Mouse (Mus musculus): ENCODE results near the gene Gm10553. TPM values are rescaled to one million over a fixed set of nuclear protein-coding genes. Genes with fewer than 3 reads are reported as not detected.
"Not testable (repeated sequence)": the region's sequence is repeated elsewhere in the genome, so short reads cannot be mapped to it uniquely, and the experiment has no call there.

The Gm10553 gene
- polyA plus RNA-seq, 1 experiment from 2014 or later = not detected

DNA sequence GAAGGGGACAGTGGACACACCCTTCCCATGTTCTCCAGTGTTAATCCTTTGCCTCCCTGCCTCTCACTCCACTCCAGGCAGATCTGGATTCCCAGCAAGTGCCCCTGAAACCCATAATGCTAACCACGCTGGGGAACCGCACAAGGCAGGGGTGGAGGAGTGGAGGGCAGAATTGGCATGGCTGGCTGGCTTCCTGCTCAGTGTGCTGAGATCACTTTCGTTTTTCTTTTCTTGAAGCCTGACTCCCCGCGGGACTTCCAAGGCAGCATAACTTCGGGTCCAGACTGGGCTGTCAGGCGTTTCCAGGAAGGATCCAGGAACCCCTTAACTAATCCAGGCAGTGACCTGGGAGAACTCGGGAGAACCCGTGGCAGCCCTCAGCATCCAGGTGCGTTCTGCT is 11.6 kb downstream of the Gm10553 start:
- H3K4me3 ChIP-seq; H3K27me3 ChIP-seq; H3K27ac ChIP-seq; H3K4me2 ChIP-seq; ATAC-seq; H3K9ac ChIP-seq; H3K4me1 ChIP-seq; H3K36me3 ChIP-seq (ENCODE audit: poor library complexity, severe bottlenecking): not testable (repeated sequence)
- 79% methylated on average over 10 of the region's 10 CpGs for WGBS
- H3K9me3 ChIP-seq (replicated peaks) = peaks cover 11% of the 10 kb centered on the region; the same call in 1 of the 2 replicates

DNA sequence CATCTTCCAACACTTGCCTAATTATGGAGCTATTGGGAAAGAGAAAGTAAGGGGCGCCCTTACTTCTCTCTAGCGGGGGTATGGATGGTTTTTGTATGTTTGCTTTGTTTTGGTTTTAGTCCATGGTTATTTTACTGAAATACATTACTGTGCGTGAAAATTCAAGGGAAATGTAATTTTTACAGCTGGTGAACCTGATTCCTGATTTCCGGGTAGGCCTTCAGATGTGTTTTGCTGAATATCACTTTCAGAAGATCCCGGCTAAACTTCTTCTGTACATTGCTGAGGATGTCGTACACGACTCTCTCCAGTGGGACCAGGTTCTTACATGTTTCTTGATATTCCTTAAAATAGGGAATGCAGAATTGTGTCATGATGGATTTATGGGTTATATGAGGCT is 12.3 kb downstream of the Gm10553 start:
- not testable (repeated sequence) for H3K27ac ChIP-seq; ATAC-seq; H3K4me2 ChIP-seq; H3K36me3 ChIP-seq (ENCODE audit: poor library complexity, severe bottlenecking); H3K27me3 ChIP-seq; H3K9ac ChIP-seq; H3K4me3 ChIP-seq; H3K4me1 ChIP-seq
- peaks cover 11% of the 10 kb centered on the region; the same call in 1 of the 2 replicates for H3K9me3 ChIP-seq (replicated peaks)
- WGBS = 89% methylated on average over 7 of the region's 7 CpGs

DNA sequence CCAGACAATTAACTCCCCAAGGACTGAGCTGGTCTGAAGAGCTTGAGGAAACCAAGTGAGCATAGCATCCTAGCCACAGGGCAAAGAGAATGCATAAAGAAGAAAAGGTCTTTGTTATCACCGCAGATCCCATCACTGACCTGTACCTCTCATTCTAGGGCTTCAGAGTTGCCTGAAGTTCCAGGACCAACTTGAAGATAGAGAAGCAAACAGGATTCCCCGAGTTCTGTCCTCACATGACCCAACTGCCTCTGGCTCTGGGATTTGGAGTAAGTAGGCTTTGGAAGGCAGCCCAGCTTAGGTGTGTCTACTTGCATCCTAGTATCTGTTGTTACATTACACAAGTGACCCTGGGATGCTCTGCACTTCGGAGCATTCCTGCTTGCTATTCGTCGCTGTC is 12.9 kb downstream of the Gm10553 start:
- not testable (repeated sequence) for H3K36me3 ChIP-seq (ENCODE audit: poor library complexity, severe bottlenecking); H3K27me3 ChIP-seq; H3K4me3 ChIP-seq; H3K27ac ChIP-seq; H3K4me2 ChIP-seq; H3K9ac ChIP-seq; H3K4me1 ChIP-seq; ATAC-seq
- 70% methylated on average over 2 of the region's 5 CpGs for WGBS
- peaks cover 11% of the 10 kb centered on the region; the same call in 1 of the 2 replicates for H3K9me3 ChIP-seq (replicated peaks)

GRCm38 (mm10) chr1:85114078-85114477 is 14.1 kb downstream of the Gm10553 start:
- peaks cover 11% of the 10 kb centered on the region; the same call in 1 of the 2 replicates for H3K9me3 ChIP-seq (replicated peaks)
- not testable (repeated sequence) for H3K27ac ChIP-seq; ATAC-seq; H3K4me1 ChIP-seq; H3K36me3 ChIP-seq (ENCODE audit: poor library complexity, severe bottlenecking); H3K9ac ChIP-seq; H3K27me3 ChIP-seq; H3K4me2 ChIP-seq; H3K4me3 ChIP-seq
- 84% methylated on average over 3 of the region's 3 CpGs for WGBS

GRCm38 (mm10) chr1:85114666-85115402 is 14.9 kb downstream of the Gm10553 start:
- ATAC-seq; H3K27ac ChIP-seq; H3K4me2 ChIP-seq; H3K9ac ChIP-seq; H3K4me1 ChIP-seq; H3K4me3 ChIP-seq; H3K36me3 ChIP-seq (ENCODE audit: poor library complexity, severe bottlenecking); H3K27me3 ChIP-seq: not testable (repeated sequence)
- 51% methylated on average over 6 of the region's 6 CpGs for WGBS
- H3K9me3 ChIP-seq (replicated peaks) = peaks cover 11% of the 10 kb centered on the region; the same call in 1 of the 2 replicates

DNA sequence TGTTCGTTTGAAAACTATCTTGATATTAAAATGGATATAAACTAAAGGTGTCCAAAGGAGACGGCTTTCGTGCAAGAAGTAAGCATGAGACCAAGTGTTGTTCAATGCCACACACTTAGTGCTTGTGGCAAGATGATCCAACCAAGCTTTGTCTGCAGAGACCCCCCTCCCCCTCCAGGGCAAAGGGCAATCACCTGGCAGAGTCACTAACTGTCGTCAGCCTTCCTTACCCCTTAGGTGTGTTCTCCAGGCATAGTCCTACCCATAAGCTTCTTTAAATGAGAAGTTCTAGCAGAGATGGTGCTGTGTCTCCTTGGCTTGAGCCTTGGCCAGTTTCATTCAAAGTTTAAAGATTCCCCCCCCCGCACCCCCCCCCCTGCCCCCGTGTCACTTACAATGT is 17.6 kb downstream of the Gm10553 start:
- not testable (repeated sequence) for H3K27me3 ChIP-seq; H3K27ac ChIP-seq; H3K4me2 ChIP-seq; H3K4me3 ChIP-seq; H3K9me3 ChIP-seq (replicated peaks); ATAC-seq; H3K36me3 ChIP-seq (ENCODE audit: poor library complexity, severe bottlenecking); H3K9ac ChIP-seq; H3K4me1 ChIP-seq
- WGBS = 70% methylated on average over 4 of the region's 6 CpGs

DNA sequence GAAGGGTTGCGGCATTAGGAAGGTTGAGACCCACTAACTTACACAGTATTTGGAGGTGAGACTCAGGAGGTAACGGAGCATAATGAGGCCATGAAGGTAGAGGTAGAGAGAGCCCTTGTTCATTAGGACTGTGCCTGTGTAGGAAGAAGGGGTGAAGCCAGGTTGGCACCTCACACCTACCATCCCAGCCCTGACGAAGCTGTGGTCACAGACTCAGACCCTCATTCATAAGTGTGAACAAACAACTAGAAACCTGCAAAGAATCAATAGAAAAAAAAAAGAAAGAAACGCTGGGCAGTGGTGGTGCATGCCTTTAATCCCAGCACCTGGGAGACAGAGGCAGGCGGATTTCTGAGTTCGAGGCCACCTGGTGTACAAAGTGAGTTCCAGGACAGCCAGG is 18.4 kb downstream of the Gm10553 start:
- not testable (repeated sequence) for ATAC-seq; H3K4me2 ChIP-seq; H3K9ac ChIP-seq; H3K36me3 ChIP-seq (ENCODE audit: poor library complexity, severe bottlenecking); H3K27me3 ChIP-seq; H3K4me1 ChIP-seq; H3K4me3 ChIP-seq; H3K9me3 ChIP-seq (replicated peaks); H3K27ac ChIP-seq
- WGBS = 79% methylated on average over 5 of the region's 6 CpGs

DNA sequence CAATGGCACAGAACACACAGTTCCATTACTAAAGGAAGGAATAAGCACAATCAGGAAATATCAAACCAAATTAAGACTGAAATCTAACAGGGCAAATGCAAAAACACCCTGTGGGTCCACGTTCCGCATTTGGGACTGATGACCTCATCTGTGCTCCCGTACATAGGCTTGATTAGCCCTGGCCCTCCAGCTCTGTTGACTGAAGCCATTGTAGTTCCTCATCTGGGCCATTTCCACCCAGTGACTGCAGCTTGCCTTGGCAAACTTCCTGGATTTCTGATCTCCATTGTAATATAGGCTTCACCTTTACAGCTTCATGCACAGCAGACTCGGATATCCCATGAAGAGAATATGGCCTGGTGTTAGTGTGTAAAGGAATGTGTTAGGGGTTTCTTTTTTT is 21.9 kb downstream of the Gm10553 start:
- not testable (repeated sequence) for H3K4me3 ChIP-seq; H3K27ac ChIP-seq; H3K27me3 ChIP-seq; H3K4me1 ChIP-seq; H3K4me2 ChIP-seq; H3K9me3 ChIP-seq (replicated peaks); ATAC-seq; H3K36me3 ChIP-seq (ENCODE audit: poor library complexity, severe bottlenecking); H3K9ac ChIP-seq
- 86% methylated on average over 4 of the region's 4 CpGs for WGBS

DNA sequence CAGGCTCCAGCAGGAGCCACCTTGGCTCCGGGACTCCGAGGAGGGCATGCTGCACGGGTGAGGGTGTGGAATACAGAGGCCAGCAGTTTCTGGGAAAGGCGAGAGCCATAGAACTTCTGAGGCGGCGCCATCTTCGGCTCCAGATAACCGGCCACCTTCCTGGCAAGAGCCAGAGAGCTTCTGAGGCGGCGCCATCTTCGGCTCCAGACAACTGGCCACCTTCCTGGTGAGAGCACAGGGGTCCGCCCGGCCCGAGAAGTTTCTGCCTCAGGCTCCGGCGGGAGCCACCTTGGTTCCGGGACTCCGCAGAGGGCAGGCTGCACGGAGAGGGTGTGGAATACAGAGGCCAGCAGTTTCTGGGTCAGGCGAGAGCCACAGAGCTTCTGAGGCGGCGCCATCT is 33.7 kb downstream of the Gm10553 start:
- not testable (repeated sequence) for ATAC-seq; H3K4me1 ChIP-seq; H3K36me3 ChIP-seq (ENCODE audit: poor library complexity, severe bottlenecking); H3K27ac ChIP-seq; H3K4me3 ChIP-seq; H3K9me3 ChIP-seq (replicated peaks); H3K4me2 ChIP-seq; H3K27me3 ChIP-seq; H3K9ac ChIP-seq
- 89% methylated on average over 20 of the region's 22 CpGs for WGBS

Other genes with a start within 250 kb of the Gm10553 start
- 10.9 and 15.6 TPM in 2 replicates for gene Slc16a14, start 165.0 kb upstream of the Gm10553 start, polyA plus RNA-seq (2015; fragmentation: Nextera tagmentation; extraction: Ambion mirVana)
- gene A530032D15Rik, start 9.7 kb downstream of the Gm10553 start, polyA plus RNA-seq (2015; fragmentation: Nextera tagmentation; extraction: Ambion mirVana) = not detected in 2 replicates
- gene C130026I21Rik, start 170.4 kb downstream of the Gm10553 start, polyA plus RNA-seq (2015; fragmentation: Nextera tagmentation; extraction: Ambion mirVana) = not detected in 2 replicates

Data from forebrain, embryonic 13.5 days (tissue).